Mouse (Mus musculus): ENCODE data around the gene Ldha.
A peak's percentile ranks its signal among the peaks of the same experiment; 100 is the strongest.

Gene Ldha

GRCm38 (mm10) chr7:46838104-46838671 is 3.1 kb upstream of the Ldha start:
- peak; percentile 53 for DNase-seq

GRCm38 (mm10) chr7:46838891-46839302 is 2.4 kb upstream of the Ldha start:
- DNase-seq: peak; percentile 75

GRCm38 (mm10) chr7:46839446-46839845 is 1.8 kb upstream of the Ldha start:
- peak; percentile 22 for DNase-seq

GRCm38 (mm10) chr7:46839861-46840260 is 1.4 kb upstream of the Ldha start:
- DNase-seq: no peak

- DNase-seq: peak; percentile 64
Observed at GRCm38 (mm10) chr7:46840326-46840725, 949 bp upstream of the Ldha start.

GRCm38 (mm10) chr7:46842278-46842677 is 1.0 kb downstream of the Ldha start:
- peak; percentile 22 for DNase-seq

GRCm38 (mm10) chr7:46843576-46843975 is 2.3 kb downstream of the Ldha start:
- peak; percentile 19 for DNase-seq

GRCm38 (mm10) chr7:46845211-46845977 is 4.1 kb downstream of the Ldha start:
- peak; percentile 97 for DNase-seq

GRCm38 (mm10) chr7:46845978-46846485 is 4.8 kb downstream of the Ldha start:
- peak; percentile 41 for DNase-seq

GRCm38 (mm10) chr7:46846486-46847244 is 5.4 kb downstream of the Ldha start:
- peak; percentile 47 for DNase-seq

GRCm38 (mm10) chr7:46849287-46849686 is 8.0 kb downstream of the Ldha start:
- DNase-seq: no peak

GRCm38 (mm10) chr7:46851026-46851425 is 9.8 kb downstream of the Ldha start:
- no peak for DNase-seq

- no peak for DNase-seq
Observed at GRCm38 (mm10) chr7:46852666-46853065, 11.4 kb downstream of the Ldha start.

GRCm38 (mm10) chr7:46853365-46853764 is 12.1 kb downstream of the Ldha start:
- DNase-seq: no peak

- no peak for DNase-seq
Observed at GRCm38 (mm10) chr7:46855866-46856560, 14.7 kb downstream of the Ldha start.

- DNase-seq: no peak
Observed at GRCm38 (mm10) chr7:46857436-46857835, 16.2 kb downstream of the Ldha start.

- no peak for DNase-seq
Observed at GRCm38 (mm10) chr7:46859031-46859430, 17.8 kb downstream of the Ldha start.

GRCm38 (mm10) chr7:46860996-46861395 is 19.7 kb downstream of the Ldha start, which contains the start of gene Ldhc:
Ldhc (plus strand) TSS chr7:46861203.
- DNase-seq: no peak

- DNase-seq: no peak
Observed at GRCm38 (mm10) chr7:46871988-46872387, 30.7 kb downstream of the Ldha start.

- DNase-seq: no peak
Observed at GRCm38 (mm10) chr7:46876841-46877240, 35.6 kb downstream of the Ldha start.

GRCm38 (mm10) chr7:46877255-46877654 is 36.0 kb downstream of the Ldha start:
- DNase-seq: no peak

GRCm38 (mm10) chr7:46879851-46880250 is 38.6 kb downstream of the Ldha start:
- no peak for DNase-seq

GRCm38 (mm10) chr7:46880992-46881391 is 39.7 kb downstream of the Ldha start:
- no peak for DNase-seq

Data from lung, postnatal 14 days (tissue).